Mouse (Mus musculus) C2C12 (cell line): Measurements from ENCODE around the gene Traf5.

Experiments used
- CEBPB ChIP-seq: IDR thresholded peaks from one replicate; pipeline ENCODE4 v1.6.1; 2011; ENCODE audit warnings: low read depth, mild to moderate bottlenecking, control low read depth, moderate library complexity
- CTCF ChIP-seq: IDR thresholded peaks from one replicate; pipeline ENCODE4 v1.5.1; 2011; ENCODE audit not compliant: control insufficient read depth, insufficient read depth, insufficient read length
- FOSL1 ChIP-seq: IDR thresholded peaks from one replicate; pipeline ENCODE4 v1.8.0; 2011; ENCODE audit warnings: mild to moderate bottlenecking, low read length; ENCODE audit not compliant: poor library complexity, insufficient read depth, severe bottlenecking
- MAX ChIP-seq: IDR thresholded peaks from one replicate; pipeline ENCODE4 v1.6.1; 2011; ENCODE audit warnings: mild to moderate bottlenecking, control low read depth
- MYOD1 ChIP-seq: IDR thresholded peaks from one replicate; pipeline ENCODE4 v1.6.1; 2011; ENCODE audit warnings: low read depth; ENCODE audit not compliant: control insufficient read depth, insufficient read length
- USF1 ChIP-seq: IDR thresholded peaks from one replicate; pipeline ENCODE4 v1.6.1; 2011; ENCODE audit warnings: low read depth, mild to moderate bottlenecking, control low read depth, moderate library complexity

GRCm38 (mm10) chr1:192052986-192053385 is 39.4 kb downstream of the Traf5 start:
- TF ChIP-seq CTCF (no peak), USF1 (no peak), CEBPB (no peak), MYOD1 (no peak), FOSL1 (no peak), MAX (no peak)
